Mouse (Mus musculus) 3T3-L1 (cell line): ENCODE measurements around the gene Nus1.

Experiments
- DNase-seq: peaks from one replicate; pipeline ENCODE4 v3.0.0-alpha.2; 2015; ENCODE audit warnings: low read depth, low spot score

The Nus1 gene

GRCm38 (mm10) chr10:52417299-52417997 is at the start of gene Nus1:
Gene Nus1 (plus strand): TSS chr10:52417547.
- DNase-seq = peak; percentile 97

GRCm38 (mm10) chr10:52368376-52368775 is 49.0 kb upstream of the Nus1 start:
- DNase-seq = no peak

GRCm38 (mm10) chr10:52373834-52374233 is 43.5 kb upstream of the Nus1 start:
- no peak for DNase-seq

GRCm38 (mm10) chr10:52374651-52375050 is 42.7 kb upstream of the Nus1 start:
- DNase-seq = no peak

- DNase-seq = no peak
Measured at GRCm38 (mm10) chr10:52376422-52376821, 40.9 kb upstream of the Nus1 start.

GRCm38 (mm10) chr10:52377813-52378212 is 39.5 kb upstream of the Nus1 start:
- no peak for DNase-seq

- DNase-seq = peak; percentile 39
Measured at GRCm38 (mm10) chr10:52381321-52381801, 36.0 kb upstream of the Nus1 start.

- DNase-seq = peak; percentile 98
Measured at GRCm38 (mm10) chr10:52381845-52382591, 35.3 kb upstream of the Nus1 start, which contains the start of gene Gopc. Gene Gopc (minus strand): TSS chr10:52382124.

- DNase-seq = no peak
Measured at GRCm38 (mm10) chr10:52383022-52383421, 34.3 kb upstream of the Nus1 start.

- peak; percentile 54 for DNase-seq
Measured at GRCm38 (mm10) chr10:52383522-52383921, 33.8 kb upstream of the Nus1 start.

GRCm38 (mm10) chr10:52384823-52385610 is 32.3 kb upstream of the Nus1 start:
- DNase-seq = peak; percentile 75

GRCm38 (mm10) chr10:52387192-52387591 is 30.2 kb upstream of the Nus1 start:
- no peak for DNase-seq

GRCm38 (mm10) chr10:52388922-52389430 is 28.4 kb upstream of the Nus1 start, which contains the start of gene Nepn:
Gene Nepn (plus strand): TSS chr10:52388972.
- no peak for DNase-seq

- no peak for DNase-seq
Measured at GRCm38 (mm10) chr10:52389438-52389837, 27.9 kb upstream of the Nus1 start.

GRCm38 (mm10) chr10:52391208-52391607 is 26.1 kb upstream of the Nus1 start:
- no peak for DNase-seq

GRCm38 (mm10) chr10:52396647-52397046 is 20.7 kb upstream of the Nus1 start:
- no peak for DNase-seq

- DNase-seq = peak; percentile 75
Measured at GRCm38 (mm10) chr10:52398715-52399114, 18.6 kb upstream of the Nus1 start.

GRCm38 (mm10) chr10:52399722-52400121 is 17.6 kb upstream of the Nus1 start:
- peak; percentile 81 for DNase-seq

GRCm38 (mm10) chr10:52405160-52405559 is 12.2 kb upstream of the Nus1 start:
- no peak for DNase-seq

- no peak for DNase-seq
Measured at GRCm38 (mm10) chr10:52407526-52407925, 9.8 kb upstream of the Nus1 start.

- no peak for DNase-seq
Measured at GRCm38 (mm10) chr10:52415020-52415419, 2.3 kb upstream of the Nus1 start.

- peak; percentile 75 for DNase-seq
Measured at GRCm38 (mm10) chr10:52416458-52416857, 889 bp upstream of the Nus1 start.
